Mouse (Mus musculus) E14TG2a.4 (cell line): ENCODE measurements around the gene Bpgm.

ENCODE experiments used
- H3K27me3 ChIP-seq: 2 replicates; pipeline ENCODE4 v1.6.1; 2014; ENCODE audit warnings: low read length, control low read depth; ENCODE audit not compliant: insufficient read depth
- H3K36me3 ChIP-seq: 2 replicates; pipeline ENCODE4 v1.6.1; 2014; ENCODE audit warnings: low read length, control low read depth; ENCODE audit not compliant: insufficient read depth
- H3K4me1 ChIP-seq: replicated peaks from 2 replicates; pipeline ENCODE4 v1.6.1; 2014; ENCODE audit warnings: low read depth, low read length, control low read depth
- H3K4me3 ChIP-seq: replicated peaks from 2 replicates; pipeline ENCODE4 v1.5.1; 2014; ENCODE audit warnings: mild to moderate bottlenecking, low read length
- H3K9me3 ChIP-seq: 2 replicates; pipeline ENCODE4 v1.6.1; 2014; ENCODE audit warnings: low read length, control low read depth
- CTCF ChIP-seq: conservative IDR thresholded peaks from 2 replicates; pipeline ENCODE4 v1.5.1; 2014; ENCODE audit warnings: low read length
- NANOG ChIP-seq: IDR thresholded peaks from 2 replicates; pipeline ENCODE4 v1.6.1; 2014; ENCODE audit warnings: borderline replicate concordance, low read length, mixed read lengths
- POU5F1 ChIP-seq: IDR thresholded peaks from 2 replicates; pipeline ENCODE4 v1.6.1; 2014; ENCODE audit warnings: low read length, borderline replicate concordance

The Bpgm gene

DNA sequence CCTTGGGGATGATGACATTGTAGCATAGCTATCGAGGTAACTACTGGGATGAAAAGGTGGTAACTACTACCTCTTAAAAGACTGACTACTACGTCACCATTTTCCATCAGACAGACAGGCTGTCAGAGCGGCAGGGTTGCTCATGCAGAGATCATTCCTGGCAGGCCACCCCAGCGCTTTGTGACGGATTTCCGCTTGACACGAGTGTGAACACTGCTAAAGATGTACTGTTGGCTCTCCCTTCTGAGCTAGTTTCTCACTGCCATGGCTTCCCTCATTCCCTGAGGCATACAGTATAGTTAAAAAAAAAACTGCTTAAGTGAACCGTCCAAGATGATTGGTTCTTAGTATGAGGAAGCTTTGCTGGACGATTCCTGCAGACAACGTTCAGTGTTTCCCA is 69.3 kb downstream of the Bpgm start:
- peaks cover 11% of the 10 kb centered on the region for H3K4me1 ChIP-seq
- H3K27me3 ChIP-seq = 0 out of 2 replicates have a peak, but pooled peaks cover 6% of the 10 kb centered on the region
- no peaks in the 10 kb centered on the region for H3K36me3 ChIP-seq
- H3K9me3 ChIP-seq = no peaks in the 10 kb centered on the region
- H3K4me3 ChIP-seq = no peak overlapping the region
- TF ChIP-seq POU5F1 (no peak), CTCF (no peak)

DNA sequence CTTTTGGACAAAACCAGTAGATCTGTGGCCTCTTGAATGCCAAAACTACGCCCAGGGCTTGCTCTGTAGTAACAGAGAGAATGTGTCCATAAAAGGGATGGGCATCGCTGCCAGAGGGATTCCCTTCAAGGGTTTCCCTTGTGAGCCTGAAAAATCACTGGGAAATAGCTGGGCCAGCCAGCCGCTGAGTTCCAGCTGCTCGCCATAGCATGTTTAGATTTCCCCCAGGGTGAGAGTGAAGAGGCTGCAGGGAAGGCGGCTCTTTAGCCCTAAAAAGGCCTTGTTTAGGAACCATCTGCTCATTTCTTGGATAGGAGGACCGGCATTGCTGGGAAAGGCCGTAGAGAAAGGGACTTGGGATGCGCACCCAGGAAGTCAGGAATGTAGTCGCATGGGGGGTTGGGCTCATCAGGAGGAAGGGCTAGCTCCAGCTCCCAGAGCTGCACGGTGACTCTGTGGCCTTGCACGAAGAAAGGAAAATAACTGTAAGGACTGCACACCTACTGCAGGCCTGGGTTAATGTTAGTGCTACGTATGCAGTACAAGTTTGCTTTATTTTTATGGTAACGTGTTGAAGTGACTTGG is 72.5 kb downstream of the Bpgm start:
- peak overlapping the region; percentile 50; the same call in 1 of the 2 replicates for H3K4me3 ChIP-seq
- H3K36me3 ChIP-seq = no peaks in the 10 kb centered on the region
- TF ChIP-seq POU5F1 (no peak), CTCF (no peak), NANOG (no peak)

DNA sequence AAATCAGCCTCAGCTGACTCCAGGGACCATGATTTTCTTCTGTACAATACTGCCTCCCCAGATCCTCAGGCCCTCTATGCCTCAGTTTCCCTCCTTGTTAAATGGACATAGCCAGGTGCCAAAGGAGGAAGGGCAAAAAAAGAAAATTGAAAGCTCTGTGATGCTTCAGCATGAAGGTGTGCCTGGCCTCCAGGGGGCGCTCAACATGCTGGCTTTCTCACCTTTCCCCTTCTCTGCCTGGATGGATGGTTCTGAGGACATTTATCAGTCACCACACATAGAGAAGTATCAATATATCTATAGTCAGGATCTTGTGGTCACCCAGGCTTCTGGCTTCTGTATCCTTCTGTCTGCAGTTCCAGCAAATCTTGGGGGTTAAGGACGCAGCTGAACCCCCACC is 73.0 kb downstream of the Bpgm start:
- Histone ChIP-seq H3K36me3 (no peaks in the 10 kb centered on the region), H3K27me3 (0 out of 2 replicates have a peak, but pooled peaks cover 3% of the 10 kb centered on the region), H3K4me1 (peaks cover 16% of the 10 kb centered on the region), H3K4me3 (0 out of 2 replicates have a peak overlapping the region, but pooled peaks have one; percentile 50), H3K9me3 (no peaks in the 10 kb centered on the region)
- TF ChIP-seq CTCF (peak; percentile 95), NANOG (no peak)

More for the DNA sequence above, 72.5 kb downstream of the Bpgm start:
- H3K4me1 ChIP-seq = peaks cover 11% of the 10 kb centered on the region
- no peaks in the 10 kb centered on the region for H3K9me3 ChIP-seq
- H3K27me3 ChIP-seq = 0 out of 2 replicates have a peak, but pooled peaks cover 3% of the 10 kb centered on the region

DNA sequence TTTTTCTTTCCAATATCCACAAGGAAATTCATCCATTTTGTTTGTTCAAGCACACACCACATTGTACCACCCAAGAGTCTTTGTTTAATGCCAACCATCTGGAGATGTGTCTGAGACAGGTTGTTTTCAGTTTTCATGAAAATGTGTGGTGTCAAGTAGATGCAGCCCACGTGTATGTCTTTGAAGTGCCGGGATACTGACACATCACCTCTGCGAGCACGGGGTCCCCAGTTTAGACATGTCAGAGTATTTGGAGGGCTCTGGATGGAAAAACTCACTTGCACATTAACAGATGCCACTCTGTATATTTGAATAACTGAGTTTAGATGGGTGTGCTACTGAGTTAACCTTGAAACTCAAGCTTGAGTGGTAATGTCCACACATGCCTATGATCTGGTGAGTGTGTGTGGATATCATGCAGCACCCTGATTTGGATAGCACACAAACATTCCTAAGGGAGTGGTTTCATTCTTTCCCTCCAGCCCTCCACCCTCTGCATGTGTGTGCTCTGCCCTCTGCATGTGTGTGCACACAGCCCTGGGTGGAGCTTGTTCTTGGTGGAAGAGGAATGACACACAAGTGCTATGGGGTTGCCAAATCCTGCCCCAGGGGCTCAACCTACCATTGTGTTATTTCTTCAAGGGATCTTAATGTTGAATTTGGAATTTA is 76.6 kb downstream of the Bpgm start:
- no peak overlapping the region for H3K4me3 ChIP-seq
- TF ChIP-seq NANOG = no peak
- no peak for TF ChIP-seq CTCF
- TF ChIP-seq POU5F1 = no peak

DNA sequence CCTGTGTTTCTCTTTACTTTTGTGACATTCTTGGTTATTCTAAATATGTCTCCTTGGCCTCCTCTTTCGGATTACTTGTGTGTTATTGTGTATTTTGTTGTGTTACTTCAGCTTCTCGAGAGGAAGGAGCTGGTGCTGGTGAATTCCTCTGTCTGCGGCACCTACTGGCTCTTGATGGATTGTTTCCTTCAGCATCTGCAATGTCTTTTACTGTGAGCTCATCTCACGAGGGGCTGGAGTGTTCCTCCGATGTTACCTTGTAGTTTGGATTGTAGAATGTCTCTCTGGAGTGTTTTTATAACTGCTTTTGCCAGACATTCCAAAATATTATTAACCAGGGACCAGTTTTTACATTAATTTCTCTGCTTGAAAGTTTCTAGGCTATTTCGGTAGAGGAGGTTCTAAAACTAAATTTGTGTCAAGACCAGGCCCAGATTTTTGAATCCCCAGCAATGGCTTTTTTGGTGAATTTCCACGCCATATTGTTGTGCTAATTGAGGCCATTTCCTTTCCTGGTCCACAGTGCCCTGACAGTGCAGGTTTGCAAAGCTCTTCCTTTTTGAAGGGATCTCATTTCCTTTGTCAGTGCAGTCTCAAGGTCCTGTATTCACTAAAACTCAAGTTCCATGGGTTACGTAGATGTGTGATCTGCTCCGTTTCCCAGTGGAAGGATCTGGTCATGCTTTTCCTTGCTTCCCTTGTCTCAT is 78.4 kb downstream of the Bpgm start:
- peak; percentile 71; the same call in 1 of the 2 replicates for TF ChIP-seq POU5F1
- peak; percentile 66; the same call in 1 of the 2 replicates for TF ChIP-seq NANOG
- TF ChIP-seq CTCF = no peak

More for the DNA sequence above, 76.6 kb downstream of the Bpgm start:
- Histone ChIP-seq H3K27me3 (no peaks in the 10 kb centered on the region), H3K9me3 (no peaks in the 10 kb centered on the region), H3K4me1 (peaks cover 33% of the 10 kb centered on the region), H3K36me3 (no peaks in the 10 kb centered on the region)

More for the DNA sequence above, 78.4 kb downstream of the Bpgm start:
- Histone ChIP-seq H3K4me3 (no peak overlapping the region), H3K4me1 (peaks cover 33% of the 10 kb centered on the region), H3K27me3 (no peaks in the 10 kb centered on the region), H3K9me3 (no peaks in the 10 kb centered on the region), H3K36me3 (no peaks in the 10 kb centered on the region)
